Mouse (Mus musculus) heart, embryonic 15.5 days (tissue): ENCODE results near the gene Uck2. TPM values are rescaled to one million over a fixed set of nuclear protein-coding genes. Genes with fewer than 3 reads are reported as not detected.

Experiments
- ATAC-seq: fragments of 200-750 bp; cut with Nextera tagmentation; replicated peaks from 2 replicates; pipeline ENCODE4 v1.8.0; 2017; ENCODE audit warnings: low read depth, moderate TSS enrichment; ENCODE audit not compliant: insufficient number of reproducible peaks, insufficient read depth, low FRiP score
- H3K27ac ChIP-seq: fragments of 300-500 bp; sonication (generic); 2 replicates; pipeline ENCODE4 v1.5.1; 2015; ENCODE audit warnings: mild to moderate bottlenecking, inconsistent platforms
- H3K27me3 ChIP-seq: fragments of 300-500 bp; sonication (generic); 2 replicates; pipeline ENCODE4 v1.6.1; 2015; ENCODE audit warnings: inconsistent platforms
- H3K36me3 ChIP-seq: fragments of 300-500 bp; sonication (generic); 2 replicates; pipeline ENCODE4 v1.6.1; 2015; ENCODE audit warnings: mild to moderate bottlenecking, inconsistent platforms
- H3K4me1 ChIP-seq: fragments of 300-500 bp; sonication (generic); replicated peaks from 2 replicates; pipeline ENCODE4 v1.6.1; 2015; ENCODE audit warnings: inconsistent platforms
- H3K4me2 ChIP-seq: fragments of 300-500 bp; sonication (generic); 2 replicates; pipeline ENCODE4 v1.6.1; 2015; ENCODE audit warnings: inconsistent platforms, mild to moderate bottlenecking, moderate library complexity
- H3K4me3 ChIP-seq: fragments of 300-500 bp; sonication (generic); 2 replicates; pipeline ENCODE4 v1.5.1; 2015; ENCODE audit warnings: mild to moderate bottlenecking, inconsistent platforms
- H3K9ac ChIP-seq: fragments of 300-500 bp; sonication (generic); 2 replicates; pipeline ENCODE4 v1.6.1; 2015; ENCODE audit warnings: mild to moderate bottlenecking, inconsistent platforms
- H3K9me3 ChIP-seq: fragments of 300-500 bp; sonication (generic); replicated peaks from 2 replicates; pipeline ENCODE4 v1.6.1; 2016; ENCODE audit warnings: inconsistent platforms
- WGBS: fragments of 180-500 bp; shearing (Covaris S2); methylation state at CpG from one replicate; pipeline ENCODE4 v1.1.7; 2015; ENCODE audit warnings: mixed read lengths; 5-methylcytosine and 5-hydroxymethylcytosine counted together
- polyA plus RNA-seq: library from polyadenylated mRNA; unstranded; fragments of >200 nt; fragmentation: Nextera tagmentation; extraction: Ambion mirVana; gene quantifications from 2 replicates; pipeline ENCODE4 v1.2.1, GENCODE M21; 2015

Gene Uck2
- polyA plus RNA-seq, 1 experiment from 2014 or later = 42.3 TPM

GRCm38 (mm10) chr1:167249881-167250280 lies 35.2 kb downstream of the Uck2 start:
- WGBS = 84% methylated on average over 8 of the region's 8 CpGs
- Histone ChIP-seq H3K4me1 (peaks cover 35% of the 10 kb centered on the region), H3K9ac (no peak overlapping the region), H3K36me3 (no peaks in the 10 kb centered on the region), H3K4me3 (no peak overlapping the region), H3K27ac (no peak overlapping the region), H3K9me3 (no peaks in the 10 kb centered on the region), H3K27me3 (no peaks in the 10 kb centered on the region), H3K4me2 (no peak overlapping the region)
- ATAC-seq = no peak

GRCm38 (mm10) chr1:167249252-167249651 lies 35.9 kb downstream of the Uck2 start:
- 67% methylated on average over 19 of the region's 19 CpGs for WGBS
- H3K4me3 ChIP-seq = no peak overlapping the region
- H3K27ac ChIP-seq = no peak overlapping the region
- 0 out of 2 replicates have a peak overlapping the region, but pooled peaks have one; percentile 8 for H3K4me2 ChIP-seq
- H3K9me3 ChIP-seq = no peaks in the 10 kb centered on the region
- peaks cover 41% of the 10 kb centered on the region for H3K4me1 ChIP-seq
- no peaks in the 10 kb centered on the region for H3K27me3 ChIP-seq
- no peak for ATAC-seq
- H3K9ac ChIP-seq = no peak overlapping the region
- no peaks in the 10 kb centered on the region for H3K36me3 ChIP-seq

GRCm38 (mm10) chr1:167247886-167248285 lies 37.2 kb downstream of the Uck2 start:
- Histone ChIP-seq H3K27me3 (no peaks in the 10 kb centered on the region), H3K36me3 (no peaks in the 10 kb centered on the region), H3K27ac (0 out of 2 replicates have a peak overlapping the region, but pooled peaks have one; percentile 28), H3K9me3 (no peaks in the 10 kb centered on the region), H3K4me1 (peaks cover 44% of the 10 kb centered on the region), H3K4me2 (no peak overlapping the region), H3K9ac (no peak overlapping the region), H3K4me3 (no peak overlapping the region)
- ATAC-seq = no peak
- WGBS = 73% methylated on average over 9 of the region's 9 CpGs

- H3K4me3 ChIP-seq = no peak overlapping the region
- no peak overlapping the region for H3K9ac ChIP-seq
- no peaks in the 10 kb centered on the region for H3K9me3 ChIP-seq
- no peaks in the 10 kb centered on the region for H3K27me3 ChIP-seq
- WGBS = 41% methylated on average over 8 of the region's 8 CpGs
- no peaks in the 10 kb centered on the region for H3K36me3 ChIP-seq
- ATAC-seq = no peak
- peaks cover 41% of the 10 kb centered on the region for H3K4me1 ChIP-seq
- 0 out of 2 replicates have a peak overlapping the region, but pooled peaks have one; percentile 28 for H3K27ac ChIP-seq
- H3K4me2 ChIP-seq = no peak overlapping the region
Measured at GRCm38 (mm10) chr1:167246976-167247375, 38.1 kb downstream of the Uck2 start.

GRCm38 (mm10) chr1:167246275-167246674 lies 38.8 kb downstream of the Uck2 start:
- Histone ChIP-seq H3K9me3 (no peaks in the 10 kb centered on the region), H3K27me3 (no peaks in the 10 kb centered on the region), H3K36me3 (no peaks in the 10 kb centered on the region), H3K4me3 (no peak overlapping the region), H3K4me2 (no peak overlapping the region), H3K9ac (no peak overlapping the region), H3K27ac (no peak overlapping the region), H3K4me1 (peaks cover 46% of the 10 kb centered on the region)
- ATAC-seq = no peak
- WGBS = 79% methylated on average over 9 of the region's 9 CpGs

- peak; percentile 44; the same call in 1 of the 2 replicates for ATAC-seq
- no peaks in the 10 kb centered on the region for H3K9me3 ChIP-seq
- H3K4me2 ChIP-seq = 0 out of 2 replicates have a peak overlapping the region, but pooled peaks have one; percentile 12
- H3K4me3 ChIP-seq = no peak overlapping the region
- WGBS = 34% methylated on average over 9 of the region's 9 CpGs
- H3K27me3 ChIP-seq = no peaks in the 10 kb centered on the region
- H3K27ac ChIP-seq = peak overlapping the region; percentile 52
- no peaks in the 10 kb centered on the region for H3K36me3 ChIP-seq
- H3K4me1 ChIP-seq = peaks cover 51% of the 10 kb centered on the region
- no peak overlapping the region for H3K9ac ChIP-seq
Measured at GRCm38 (mm10) chr1:167245180-167245641, 39.9 kb downstream of the Uck2 start.

GRCm38 (mm10) chr1:167242191-167242681 lies 42.9 kb downstream of the Uck2 start:
- H3K27me3 ChIP-seq = no peaks in the 10 kb centered on the region
- no peaks in the 10 kb centered on the region for H3K9me3 ChIP-seq
- WGBS = 43% methylated on average over 7 of the region's 7 CpGs
- no peaks in the 10 kb centered on the region for H3K36me3 ChIP-seq
- no peak overlapping the region for H3K27ac ChIP-seq
- H3K4me3 ChIP-seq = no peak overlapping the region
- ATAC-seq = no peak
- H3K9ac ChIP-seq = no peak overlapping the region
- H3K4me1 ChIP-seq = peaks cover 55% of the 10 kb centered on the region
- no peak overlapping the region for H3K4me2 ChIP-seq

- no peak overlapping the region for H3K9ac ChIP-seq
- 78% methylated on average over 3 of the region's 3 CpGs for WGBS
- H3K27me3 ChIP-seq = no peaks in the 10 kb centered on the region
- H3K36me3 ChIP-seq = no peaks in the 10 kb centered on the region
- no peak overlapping the region for H3K4me3 ChIP-seq
- no peak overlapping the region for H3K4me2 ChIP-seq
- H3K9me3 ChIP-seq = no peaks in the 10 kb centered on the region
- no peak for ATAC-seq
- no peak overlapping the region for H3K27ac ChIP-seq
- peaks cover 54% of the 10 kb centered on the region for H3K4me1 ChIP-seq
Measured at GRCm38 (mm10) chr1:167241487-167241886, 43.6 kb downstream of the Uck2 start.

GRCm38 (mm10) chr1:167240361-167240760 lies 44.8 kb downstream of the Uck2 start:
- H3K4me3 ChIP-seq = no peak overlapping the region
- H3K9me3 ChIP-seq = no peaks in the 10 kb centered on the region
- 64% methylated on average over 5 of the region's 5 CpGs for WGBS
- H3K27me3 ChIP-seq = no peaks in the 10 kb centered on the region
- peaks cover 52% of the 10 kb centered on the region for H3K4me1 ChIP-seq
- H3K4me2 ChIP-seq = no peak overlapping the region
- H3K36me3 ChIP-seq = 0 out of 2 replicates have a peak, but pooled peaks cover 4% of the 10 kb centered on the region
- no peak overlapping the region for H3K9ac ChIP-seq
- H3K27ac ChIP-seq = no peak overlapping the region
- ATAC-seq = no peak

- WGBS = 56% methylated on average over 12 of the region's 12 CpGs
- H3K4me1 ChIP-seq = peaks cover 48% of the 10 kb centered on the region
- H3K4me2 ChIP-seq = no peak overlapping the region
Measured at GRCm38 (mm10) chr1:167239916-167240315, 45.2 kb downstream of the Uck2 start.

GRCm38 (mm10) chr1:167237798-167238197 lies 47.3 kb downstream of the Uck2 start:
- peaks cover 10% of the 10 kb centered on the region; the same call in 1 of the 2 replicates for H3K36me3 ChIP-seq
- no peak overlapping the region for H3K27ac ChIP-seq
- no peak; the same call in 1 of the 2 replicates for ATAC-seq
- no peaks in the 10 kb centered on the region for H3K27me3 ChIP-seq
- no peaks in the 10 kb centered on the region for H3K9me3 ChIP-seq
- no peak overlapping the region for H3K4me2 ChIP-seq
- no peak overlapping the region for H3K9ac ChIP-seq
- 34% methylated on average over 11 of the region's 11 CpGs for WGBS
- no peak overlapping the region for H3K4me3 ChIP-seq
- peaks cover 39% of the 10 kb centered on the region for H3K4me1 ChIP-seq

More at GRCm38 (mm10) chr1:167239916-167240315, 45.2 kb downstream of the Uck2 start:
- H3K9ac ChIP-seq = no peak overlapping the region
- H3K27me3 ChIP-seq = no peaks in the 10 kb centered on the region
- H3K27ac ChIP-seq = no peak overlapping the region
- no peak for ATAC-seq
- 0 out of 2 replicates have a peak, but pooled peaks cover 4% of the 10 kb centered on the region for H3K36me3 ChIP-seq
- no peaks in the 10 kb centered on the region for H3K9me3 ChIP-seq
- H3K4me3 ChIP-seq = no peak overlapping the region

- WGBS = 49% methylated on average over 8 of the region's 8 CpGs
- Histone ChIP-seq H3K9ac (no peak overlapping the region), H3K27ac (no peak overlapping the region), H3K4me1 (peaks cover 39% of the 10 kb centered on the region), H3K4me3 (no peak overlapping the region), H3K9me3 (no peaks in the 10 kb centered on the region), H3K27me3 (no peaks in the 10 kb centered on the region), H3K36me3 (peaks cover 10% of the 10 kb centered on the region; the same call in 1 of the 2 replicates), H3K4me2 (no peak overlapping the region)
- ATAC-seq = no peak
Measured at GRCm38 (mm10) chr1:167236790-167237189, 48.3 kb downstream of the Uck2 start.
